Mouse (Mus musculus) olfactory bulb, adult 2 months (tissue): ENCODE results near the gene Rnps1. TPM values are rescaled to one million over a fixed set of nuclear protein-coding genes. Genes with fewer than 3 reads are reported as not detected.

Source experiments
- H3K27ac ChIP-seq: fragments of 200-500 bp; 2 replicates; pipeline ENCODE4 v1.5.1; 2012; ENCODE audit warnings: low read depth, low read length; ENCODE audit not compliant: insufficient read depth
- H3K4me1 ChIP-seq: fragments of 200-500 bp; 2 replicates; pipeline ENCODE4 v1.6.1; 2012; ENCODE audit warnings: low read length; ENCODE audit not compliant: control insufficient read depth, insufficient read depth
- H3K4me3 ChIP-seq: fragments of 200-500 bp; 2 replicates; pipeline ENCODE4 v1.5.1; 2012; ENCODE audit warnings: mild to moderate bottlenecking, low read depth, low read length, moderate library complexity; ENCODE audit not compliant: insufficient read depth
- CTCF ChIP-seq: fragments of 200-500 bp; IDR thresholded peaks from 2 replicates; pipeline ENCODE4 v1.5.1; 2012; ENCODE audit warnings: low read depth, mild to moderate bottlenecking, low read length, moderate library complexity; ENCODE audit not compliant: insufficient read depth
- POLR2A ChIP-seq: fragments of 200-500 bp; IDR thresholded peaks from 2 replicates; pipeline ENCODE4 v1.6.1; 2012; ENCODE audit warnings: mild to moderate bottlenecking, low read depth, low read length, moderate library complexity; ENCODE audit not compliant: insufficient read depth
- WGBS: fragments of 180-500 bp; shearing (Covaris S2); methylation state at CpG from one replicate; pipeline ENCODE4 v1.1.7; 2018; 5-methylcytosine and 5-hydroxymethylcytosine counted together
- polyA plus RNA-seq: library from polyadenylated mRNA; stranded (reverse); fragments of >200 nt; gene quantifications from 2 replicates; pipeline ENCODE4 v1.2.4, GENCODE M21; 2012; ENCODE audit warnings: low replicate concordance; ENCODE audit not compliant: missing spikeins, insufficient read depth, insufficient read length

Gene Rnps1
- not detected in 2 replicates for polyA plus RNA-seq

DNA sequence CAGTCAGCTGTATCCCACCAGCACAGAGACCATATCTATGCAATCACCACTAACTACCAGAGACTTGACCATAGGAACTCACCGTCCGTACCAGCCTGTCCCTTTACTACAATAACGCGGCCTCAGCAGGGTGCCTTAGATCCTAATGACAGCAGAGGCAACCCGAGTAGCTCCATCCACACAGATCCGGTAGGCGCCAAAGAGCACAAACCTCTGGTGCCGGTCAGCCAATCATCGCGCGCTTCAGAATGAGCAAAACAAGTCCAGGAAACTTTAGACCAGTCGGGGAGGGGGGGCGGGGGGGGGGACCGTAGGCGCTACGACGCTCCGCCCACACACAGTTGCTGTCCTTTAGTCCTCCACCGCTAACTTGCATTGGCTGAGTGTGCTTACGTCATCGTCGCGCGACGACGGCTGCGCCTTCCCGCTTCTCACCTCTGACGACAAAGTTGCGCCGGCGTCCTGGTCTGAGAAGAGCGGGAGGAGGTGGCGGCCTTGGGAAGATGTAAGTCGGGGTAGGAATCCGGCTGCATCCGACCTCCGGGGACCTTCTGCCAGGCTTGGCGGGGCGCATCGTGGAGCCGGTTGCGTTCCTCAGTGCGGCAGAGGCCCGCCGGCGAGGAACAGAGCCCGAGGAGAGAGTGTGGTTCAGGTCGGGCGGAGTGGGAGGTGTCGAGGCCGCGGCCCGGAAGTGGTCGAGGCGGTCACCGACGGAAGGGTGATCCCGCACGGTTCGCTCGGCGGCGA, at the start of gene Rnps1:
Rnps1 (plus strand) TSS at position 336 of the 747 bp plus-strand sequence.
- peak within 1 kb of the TSS; percentile 75 for H3K4me3 ChIP-seq
- TF ChIP-seq POLR2A (peak; percentile 85), CTCF (no peak)
- peak within 1 kb of the TSS; percentile 60 for H3K27ac ChIP-seq
- WGBS, result under 1% methylated on average over 64 of the region's 64 CpGs
- peaks cover 8% of the 10 kb centered on the region for H3K4me1 ChIP-seq

DNA sequence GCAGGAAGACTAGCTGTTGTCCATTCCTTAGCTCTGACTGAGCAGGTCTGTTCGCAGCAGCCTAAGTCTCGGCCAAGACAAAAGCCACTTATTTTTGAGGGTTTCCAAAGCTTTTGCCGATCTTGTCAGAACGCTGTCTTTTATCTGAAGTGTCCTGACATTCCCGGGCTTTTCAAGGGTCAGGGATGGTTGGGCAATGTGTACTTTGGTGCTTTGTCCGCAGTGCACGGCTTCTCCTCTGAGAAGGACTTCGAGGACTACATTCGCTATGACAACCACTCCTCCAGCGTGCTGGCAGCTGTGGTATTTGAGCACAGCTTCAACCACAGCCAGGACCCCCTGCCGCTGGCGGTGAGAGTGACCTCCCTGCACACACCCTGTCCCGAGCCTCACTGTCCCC, 48.5 kb upstream of the Rnps1 start:
- Histone ChIP-seq H3K4me3 (no peak overlapping the region), H3K27ac (no peak overlapping the region), H3K4me1 (peaks cover under 1% of the 10 kb centered on the region; the same call in 1 of the 2 replicates)
- 59% methylated on average over 13 of the region's 13 CpGs for WGBS
- TF ChIP-seq CTCF (no peak), POLR2A (no peak)

DNA sequence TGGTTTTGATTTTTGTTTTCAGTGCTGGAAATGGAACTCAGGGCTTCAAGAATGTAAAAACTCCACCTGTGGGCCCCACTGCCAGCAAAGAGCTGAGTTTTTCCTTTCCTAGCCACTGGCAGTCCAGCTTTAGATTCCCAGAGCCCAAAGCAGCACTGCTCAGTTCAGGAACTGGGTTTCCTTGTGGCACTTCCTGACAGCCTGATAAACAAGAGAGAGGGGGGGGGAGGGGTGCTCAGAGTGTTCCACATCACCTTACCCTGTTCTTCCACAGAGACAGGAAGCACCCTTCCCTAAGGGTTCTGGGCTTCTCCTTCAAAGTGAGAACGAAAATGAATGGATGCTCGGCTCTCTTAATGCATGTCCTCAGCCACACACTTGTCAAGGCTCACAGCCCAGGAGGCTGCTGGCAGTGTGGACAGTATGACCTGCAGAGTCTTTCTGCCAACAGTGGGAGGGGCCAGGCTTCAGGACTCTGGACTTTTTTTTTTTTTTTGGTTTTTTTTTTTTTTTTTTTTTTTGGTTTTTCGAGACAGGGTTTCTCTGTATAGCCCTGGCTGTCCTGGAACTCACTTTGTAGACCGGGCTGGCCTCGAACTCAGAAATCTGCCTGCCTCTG, 39.2 kb upstream of the Rnps1 start:
- H3K27ac ChIP-seq, result no peak overlapping the region
- no peak overlapping the region for H3K4me3 ChIP-seq
- H3K4me1 ChIP-seq, result no peaks in the 10 kb centered on the region
- no peak for TF ChIP-seq CTCF
- no peak for TF ChIP-seq POLR2A
- 78% methylated on average over 5 of the region's 5 CpGs for WGBS

DNA sequence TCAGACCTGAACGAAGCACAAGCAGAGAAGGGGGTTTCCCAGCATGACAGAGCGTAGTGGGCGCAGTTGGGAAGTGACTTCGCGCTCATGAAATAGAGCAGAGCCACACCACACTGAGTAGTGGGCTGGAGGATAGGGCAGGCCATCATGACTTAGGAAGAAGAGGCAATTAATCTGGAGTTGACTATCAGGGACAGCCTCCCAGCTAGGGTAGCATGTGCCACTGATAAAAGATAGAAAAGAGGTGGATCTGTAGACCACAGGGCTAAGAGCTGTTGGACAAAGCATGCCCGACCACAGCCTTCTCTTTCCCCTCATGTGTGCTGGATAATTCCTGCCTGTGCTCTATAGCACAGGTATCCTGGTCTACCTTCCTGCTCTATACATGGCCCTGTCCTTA, 38.5 kb upstream of the Rnps1 start:
- no peak overlapping the region for H3K4me3 ChIP-seq
- TF ChIP-seq POLR2A, result no peak
- no peak for TF ChIP-seq CTCF
- H3K27ac ChIP-seq, result no peak overlapping the region
- WGBS, result 93% methylated on average over 6 of the region's 6 CpGs
- no peaks in the 10 kb centered on the region for H3K4me1 ChIP-seq

DNA sequence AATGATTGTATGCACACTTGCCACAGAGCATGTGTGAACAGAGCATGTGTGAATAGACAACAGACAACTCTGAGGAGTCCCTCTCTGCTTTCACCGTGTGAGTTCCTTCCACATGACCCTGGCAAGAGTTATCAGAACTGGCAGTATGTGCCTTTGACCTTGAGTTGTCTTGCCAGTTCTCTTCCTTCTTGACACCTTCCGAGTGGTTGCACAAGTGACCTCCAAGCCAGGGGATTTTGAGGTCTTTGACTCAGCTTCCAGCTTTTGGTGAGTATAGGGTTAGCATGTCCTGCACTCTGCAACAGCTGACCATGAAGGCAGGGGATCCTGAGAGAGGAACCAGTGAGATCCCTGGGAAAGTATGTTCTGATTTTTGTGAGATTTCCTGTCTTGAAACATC, 35.9 kb upstream of the Rnps1 start:
- Histone ChIP-seq H3K4me3 (no peak overlapping the region), H3K27ac (no peak overlapping the region), H3K4me1 (no peaks in the 10 kb centered on the region)
- 85% methylated on average over 2 of the region's 2 CpGs for WGBS
- TF ChIP-seq CTCF, result no peak
- no peak for TF ChIP-seq POLR2A

GRCm38 (mm10) chr17:24383789-24384188, 30.6 kb upstream of the Rnps1 start:
- TF ChIP-seq POLR2A (no peak), CTCF (no peak)
- WGBS, result 83% methylated on average over 8 of the region's 8 CpGs
- no peaks in the 10 kb centered on the region for H3K4me1 ChIP-seq
- H3K4me3 ChIP-seq, result no peak overlapping the region
- H3K27ac ChIP-seq, result no peak overlapping the region

DNA sequence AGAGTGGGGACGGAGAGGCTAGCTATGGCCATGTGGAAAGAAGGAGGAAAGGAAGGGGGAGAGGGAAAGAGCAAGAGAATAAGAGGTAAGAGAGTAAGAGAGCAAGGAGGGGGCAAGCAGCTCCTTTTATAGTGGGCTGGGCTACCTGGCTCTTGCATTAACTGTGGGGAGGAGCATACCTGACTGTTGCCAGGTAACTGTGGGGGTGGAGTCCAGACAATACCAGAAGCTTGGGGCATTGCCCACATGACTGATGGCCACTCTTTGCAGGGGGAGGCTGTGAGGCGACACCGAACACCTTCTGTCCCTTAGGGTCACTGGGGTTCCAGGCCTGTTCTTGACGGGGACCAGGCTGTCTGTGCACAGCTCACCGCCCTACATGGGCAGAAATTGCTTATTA, 25.7 kb upstream of the Rnps1 start:
- WGBS, result 92% methylated on average over 5 of the region's 5 CpGs
- no peaks in the 10 kb centered on the region for H3K4me1 ChIP-seq
- TF ChIP-seq POLR2A (no peak), CTCF (no peak)
- no peak overlapping the region for H3K27ac ChIP-seq
- H3K4me3 ChIP-seq, result no peak overlapping the region

DNA sequence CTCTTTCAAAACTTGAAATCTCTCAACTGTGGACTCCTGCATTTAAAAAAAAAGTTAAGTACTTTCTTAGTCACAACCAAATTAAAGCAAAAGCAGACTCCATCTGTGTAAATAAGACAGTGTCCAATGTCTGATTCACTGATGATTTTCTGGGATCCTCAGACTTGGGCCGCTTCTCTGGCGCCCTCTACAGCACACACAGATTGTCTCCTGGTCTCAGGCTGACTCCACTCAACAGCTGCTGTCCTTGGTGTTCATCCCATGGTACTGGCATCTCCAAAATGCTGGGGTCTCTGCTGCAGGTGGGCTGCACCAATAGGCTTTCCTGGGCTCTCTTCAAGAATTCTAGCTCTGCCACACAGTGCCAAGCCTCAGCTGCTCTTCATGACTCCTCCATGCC, 24.5 kb upstream of the Rnps1 start:
- Histone ChIP-seq H3K4me1 (no peaks in the 10 kb centered on the region), H3K27ac (no peak overlapping the region), H3K4me3 (no peak overlapping the region)
- 7% methylated on average over 2 of the region's 2 CpGs for WGBS
- no peak for TF ChIP-seq POLR2A
- TF ChIP-seq CTCF, result no peak

DNA sequence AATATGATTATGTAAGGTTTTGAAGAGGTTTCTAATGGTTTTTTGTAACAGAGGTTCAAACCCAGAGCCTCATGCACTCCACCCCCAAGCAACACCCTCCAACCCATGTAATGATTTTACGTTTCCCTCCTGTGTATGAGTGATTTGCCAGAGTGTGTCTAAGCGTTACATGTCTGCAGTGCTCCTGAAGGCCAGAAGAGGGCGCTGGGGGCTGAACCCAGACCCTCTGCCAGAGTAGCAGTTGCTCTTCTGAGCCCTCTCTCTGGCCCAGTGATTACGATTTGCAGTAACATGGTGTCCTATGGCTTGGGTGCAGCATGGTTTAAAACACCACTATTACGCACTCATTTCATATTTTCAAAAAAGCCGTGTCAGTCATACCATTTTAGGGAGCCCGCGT, 23.2 kb upstream of the Rnps1 start:
- 72% methylated on average over 8 of the region's 8 CpGs for WGBS
- TF ChIP-seq POLR2A (no peak), CTCF (no peak)

GRCm38 (mm10) chr17:24393527-24393926, 20.8 kb upstream of the Rnps1 start:
- no peak overlapping the region for H3K4me3 ChIP-seq
- WGBS, result 52% methylated on average over 4 of the region's 4 CpGs
- no peak overlapping the region for H3K27ac ChIP-seq
- TF ChIP-seq CTCF (no peak), POLR2A (no peak)
- H3K4me1 ChIP-seq, result no peaks in the 10 kb centered on the region

More for the DNA sequence above, 23.2 kb upstream of the Rnps1 start:
- no peaks in the 10 kb centered on the region for H3K4me1 ChIP-seq
- no peak overlapping the region for H3K27ac ChIP-seq
- H3K4me3 ChIP-seq, result no peak overlapping the region
